Mouse (Mus musculus) forebrain, embryonic 14.5 days (tissue): ENCODE results near the gene Olfr68. TPM values are rescaled to one million over a fixed set of nuclear protein-coding genes. Genes with fewer than 3 reads are reported as not detected.
"Not testable (repeated sequence)": the region's sequence is repeated elsewhere in the genome, so short reads cannot be mapped to it uniquely, and the experiment has no call there.

Source experiments
- ATAC-seq: fragments of 200-750 bp; cut with Nextera tagmentation; 2 replicates; pipeline ENCODE4 v1.8.0; 2017; ENCODE audit warnings: mild to moderate bottlenecking, moderate library complexity
- DNase-seq: peaks from one replicate; pipeline ENCODE4 v3.0.0-alpha.2; 2015; ENCODE audit warnings: low spot score
- H3K27ac ChIP-seq: fragments of 300-500 bp; sonication (generic); 2 replicates; pipeline ENCODE4 v1.5.1; 2014; ENCODE audit warnings: low read depth, mild to moderate bottlenecking, control low read depth, low read length, moderate library complexity
- H3K27me3 ChIP-seq: fragments of 300-500 bp; sonication (generic); replicated peaks from 2 replicates; pipeline ENCODE4 v1.6.1; 2014; ENCODE audit warnings: low read length, control low read depth, mixed read lengths; ENCODE audit not compliant: control insufficient read depth, insufficient read depth
- H3K36me3 ChIP-seq: fragments of 300-500 bp; sonication (generic); 2 replicates; pipeline ENCODE4 v1.6.1; 2014; ENCODE audit warnings: low read length, control low read depth; ENCODE audit not compliant: control insufficient read depth, insufficient read depth
- H3K4me1 ChIP-seq: fragments of 300-500 bp; sonication (generic); 2 replicates; pipeline ENCODE4 v1.6.1; 2014; ENCODE audit warnings: antibody characterized with exemption, low read length, control low read depth; ENCODE audit not compliant: control insufficient read depth, insufficient read depth
- H3K4me2 ChIP-seq: fragments of 300-500 bp; sonication (generic); 2 replicates; pipeline ENCODE4 v1.6.1; 2014; ENCODE audit warnings: mild to moderate bottlenecking, control low read depth, low read length
- H3K4me3 ChIP-seq: fragments of 300-500 bp; sonication (generic); 2 replicates; pipeline ENCODE4 v1.5.1; 2014; ENCODE audit warnings: low read depth, low read length, control low read depth
- H3K9ac ChIP-seq: fragments of 300-500 bp; sonication (generic); 2 replicates; pipeline ENCODE4 v1.6.1; 2014; ENCODE audit warnings: mild to moderate bottlenecking, low read length, control low read depth, moderate library complexity
- H3K9me3 ChIP-seq: fragments of 300-500 bp; sonication (generic); replicated peaks from 2 replicates; pipeline ENCODE4 v1.6.1; 2016; ENCODE audit warnings: low read length, control low read depth, mixed read lengths; ENCODE audit not compliant: control insufficient read depth
- WGBS: fragments of 180-500 bp; shearing (Covaris S2); extraction: QIAGEN DNeasy Blood & Tissue Kit; methylation state at CpG from one replicate; pipeline ENCODE4 v1.1.7; 2014; 5-methylcytosine and 5-hydroxymethylcytosine counted together
- polyA plus RNA-seq: library from polyadenylated mRNA; unstranded; fragments of >200 nt; fragmentation: Nextera tagmentation; extraction: Ambion mirVana; gene quantifications from 2 replicates; pipeline ENCODE4 v1.2.1, GENCODE M21; 2014

The Olfr68 gene
- polyA plus RNA-seq, result not detected in 2 replicates

GRCm38 (mm10) chr7:103779598-103779997 is at the start of gene Olfr68:
Gene Olfr68, minus strand, starts transcription at chr7:103779698.
- DNase-seq (no peak), ATAC-seq (no peak)
- H3K9ac ChIP-seq, result no peak within 1 kb of the TSS
- no peak within 1 kb of the TSS for H3K4me3 ChIP-seq
- H3K9me3 ChIP-seq, result no peaks in the 10 kb centered on the region
- H3K27me3 ChIP-seq, result no peaks in the 10 kb centered on the region
- no peaks in the 10 kb centered on the region for H3K4me1 ChIP-seq
- H3K36me3 ChIP-seq, result no peaks in the 10 kb centered on the region
- H3K4me2 ChIP-seq, result no peak within 1 kb of the TSS
- WGBS, result 72% methylated on average over 3 of the region's 3 CpGs
- no peak within 1 kb of the TSS for H3K27ac ChIP-seq

GRCm38 (mm10) chr7:103827808-103828207 is 48.3 kb upstream of the Olfr68 start, which contains the start of gene Hbb-bs:
Gene Hbb-bs, minus strand, starts transcription at chr7:103828096.
- 86% methylated on average over 4 of the region's 4 CpGs for WGBS
- Histone ChIP-seq H3K4me3 (no peak within 1 kb of the TSS), H3K27ac (no peak within 1 kb of the TSS), H3K4me1 (no peaks in the 10 kb centered on the region), H3K27me3 (no peaks in the 10 kb centered on the region), H3K4me2 (no peak within 1 kb of the TSS), H3K36me3 (no peaks in the 10 kb centered on the region), H3K9me3 (no peaks in the 10 kb centered on the region), H3K9ac (no peak within 1 kb of the TSS)
- DNase-seq, result no peak
- no peak for ATAC-seq

- not testable (repeated sequence) for DNase-seq, H3K4me2 ChIP-seq, H3K4me3 ChIP-seq, H3K9me3 ChIP-seq, H3K4me1 ChIP-seq, H3K36me3 ChIP-seq, H3K27me3 ChIP-seq, ATAC-seq, H3K27ac ChIP-seq, H3K9ac ChIP-seq
- no CpG with 5 or more reads among the region's 2 CpGs for WGBS
Measured at GRCm38 (mm10) chr7:103827139-103827538, 47.6 kb upstream of the Olfr68 start.

GRCm38 (mm10) chr7:103826255-103826887 is 46.9 kb upstream of the Olfr68 start:
- 71% methylated on average over 3 of the region's 3 CpGs for WGBS

GRCm38 (mm10) chr7:103825536-103826254 is 46.2 kb upstream of the Olfr68 start:
- no peak overlapping the region for H3K4me2 ChIP-seq
- H3K27ac ChIP-seq, result no peak overlapping the region
- DNase-seq (no peak), ATAC-seq (no peak)
- no peaks in the 10 kb centered on the region for H3K27me3 ChIP-seq
- no peak overlapping the region for H3K4me3 ChIP-seq
- no peaks in the 10 kb centered on the region for H3K9me3 ChIP-seq
- H3K36me3 ChIP-seq, result no peaks in the 10 kb centered on the region
- H3K9ac ChIP-seq, result no peak overlapping the region
- 89% methylated on average over 3 of the region's 3 CpGs for WGBS
- no peaks in the 10 kb centered on the region for H3K4me1 ChIP-seq

More at GRCm38 (mm10) chr7:103826255-103826887, 46.9 kb upstream of the Olfr68 start:
- no peak overlapping the region for H3K27ac ChIP-seq
- no peak for ATAC-seq
- H3K4me2 ChIP-seq, result no peak overlapping the region
- H3K4me3 ChIP-seq, result no peak overlapping the region
- no peaks in the 10 kb centered on the region for H3K27me3 ChIP-seq
- H3K9ac ChIP-seq, result no peak overlapping the region
- H3K36me3 ChIP-seq, result no peaks in the 10 kb centered on the region
- DNase-seq, result no peak
- H3K9me3 ChIP-seq, result no peaks in the 10 kb centered on the region
- no peaks in the 10 kb centered on the region for H3K4me1 ChIP-seq

- Histone ChIP-seq H3K4me3 (no peak overlapping the region), H3K36me3 (no peaks in the 10 kb centered on the region), H3K9ac (no peak overlapping the region), H3K27ac (no peak overlapping the region), H3K4me1 (no peaks in the 10 kb centered on the region), H3K4me2 (no peak overlapping the region), H3K9me3 (no peaks in the 10 kb centered on the region), H3K27me3 (no peaks in the 10 kb centered on the region)
- 81% methylated on average over 2 of the region's 2 CpGs for WGBS
- ATAC-seq (no peak), DNase-seq (no peak)
Measured at GRCm38 (mm10) chr7:103824597-103824996, 45.1 kb upstream of the Olfr68 start.

GRCm38 (mm10) chr7:103815085-103815484 is 35.6 kb upstream of the Olfr68 start:
- not testable (repeated sequence) for H3K27ac ChIP-seq, H3K9me3 ChIP-seq, H3K4me2 ChIP-seq, DNase-seq, H3K36me3 ChIP-seq, ATAC-seq, H3K4me3 ChIP-seq, H3K4me1 ChIP-seq, H3K9ac ChIP-seq, H3K27me3 ChIP-seq
- 71% methylated on average over 1 of the region's 2 CpGs for WGBS

GRCm38 (mm10) chr7:103813766-103814165 is 34.3 kb upstream of the Olfr68 start, which contains the start of gene Hbb-bt:
Gene Hbb-bt, minus strand, starts transcription at chr7:103813996.
- H3K9ac ChIP-seq, result no peak within 1 kb of the TSS

GRCm38 (mm10) chr7:103813152-103813551 is 33.7 kb upstream of the Olfr68 start:
- H3K4me1 ChIP-seq, H3K4me3 ChIP-seq, H3K9ac ChIP-seq, H3K9me3 ChIP-seq, H3K27ac ChIP-seq, H3K4me2 ChIP-seq, H3K36me3 ChIP-seq, ATAC-seq, H3K27me3 ChIP-seq, DNase-seq: not testable (repeated sequence)
- WGBS, result no CpG with 5 or more reads among the region's 3 CpGs

More at GRCm38 (mm10) chr7:103813766-103814165, 34.3 kb upstream of the Olfr68 start, which contains the start of gene Hbb-bt:
- no peak for DNase-seq
- Histone ChIP-seq H3K4me3 (no peak within 1 kb of the TSS), H3K9me3 (no peaks in the 10 kb centered on the region), H3K27me3 (no peaks in the 10 kb centered on the region), H3K36me3 (no peaks in the 10 kb centered on the region), H3K27ac (no peak within 1 kb of the TSS), H3K4me1 (no peaks in the 10 kb centered on the region), H3K4me2 (no peak within 1 kb of the TSS)
- ATAC-seq, result no peak
- whole genome bisulfite sequencing, result 88% methylated on average over 3 of the region's 3 CpGs
